Mouse (Mus musculus) MEL (cell line): ENCODE data around the gene Dbn1. TPM values are rescaled to one million over a fixed set of nuclear protein-coding genes. Genes with fewer than 3 reads are reported as not detected.

Experiments used
- DNase-seq: peaks from one replicate; pipeline ENCODE4 v3.0.0; 2011; ENCODE audit warnings: low read depth, low spot score
- H3K27ac ChIP-seq: 2 replicates; pipeline ENCODE4 v1.5.1; 2012; ENCODE audit warnings: low read depth, mild to moderate bottlenecking, control low read depth, low read length, moderate library complexity; ENCODE audit not compliant: control insufficient read depth
- H3K27me3 ChIP-seq, 2 experiments: fragments of 150-350 bp in 1 of 2; sonication (generic) in 1 of 2; 2 replicates each; pipeline ENCODE4 v1.6.1; 2012; ENCODE audit warnings: low read length in 2 of 2, mild to moderate bottlenecking in 2 of 2, improper control_type of control experiment in 1 of 2, moderate library complexity in 1 of 2; ENCODE audit not compliant: insufficient read depth in 2 of 2, control insufficient read depth in 1 of 2
- H3K36me3 ChIP-seq, 2 experiments: 2 replicates each; pipeline ENCODE4 v1.6.1; 2012 to 2014; ENCODE audit warnings: low read length in 2 of 2, improper control_type of control experiment in 1 of 2, inconsistent platforms in 1 of 2, mild to moderate bottlenecking in 1 of 2; ENCODE audit not compliant: insufficient read depth in 2 of 2, control insufficient read depth in 1 of 2
- H3K4me1 ChIP-seq, 2 experiments: fragments of 150-350 bp in 1 of 2; sonication (generic) in 1 of 2; 2 replicates each; pipeline ENCODE4 v1.6.1; 2012; ENCODE audit warnings: low read length in 2 of 2, improper control_type of control experiment in 1 of 2, mild to moderate bottlenecking in 1 of 2; ENCODE audit not compliant: insufficient read depth in 2 of 2, control insufficient read depth in 1 of 2
- H3K4me3 ChIP-seq, 2 experiments: fragments of 150-350 bp in 1 of 2; sonication (generic) in 1 of 2; 2 replicates each; pipeline ENCODE4 v1.5.1; 2012; ENCODE audit warnings: low read depth in 2 of 2, low read length in 2 of 2, mild to moderate bottlenecking in 2 of 2, moderate library complexity in 2 of 2, control low read depth in 1 of 2, improper control_type of control experiment in 1 of 2; ENCODE audit not compliant: control insufficient read depth in 1 of 2, insufficient read depth in 1 of 2
- H3K79me2 ChIP-seq: 2 replicates; pipeline ENCODE4 v1.6.1; 2012; ENCODE audit warnings: mild to moderate bottlenecking, low read length, moderate library complexity; ENCODE audit not compliant: control insufficient read depth, poor library complexity, insufficient read depth
- H3K9ac ChIP-seq: 2 replicates; pipeline ENCODE4 v1.6.1; 2012; ENCODE audit warnings: low read depth, mild to moderate bottlenecking, control low read depth, low read length, moderate library complexity; ENCODE audit not compliant: control insufficient read depth, poor library complexity, severe bottlenecking
- H3K9me3 ChIP-seq: fragments of 150-350 bp; sonication (generic); replicated peaks from 2 replicates; pipeline ENCODE4 v1.6.1; 2012; ENCODE audit warnings: mild to moderate bottlenecking, low read length, improper control_type of control experiment, moderate library complexity; ENCODE audit not compliant: insufficient read depth
- BHLHE40 ChIP-seq: IDR thresholded peaks from 2 replicates; pipeline ENCODE4 v1.6.1; 2012; ENCODE audit warnings: low read depth, mild to moderate bottlenecking, inconsistent platforms, low read length, improper control_type of control experiment, borderline replicate concordance
- CHD1 ChIP-seq: IDR thresholded peaks from 2 replicates; pipeline ENCODE4 v1.6.1; 2012; ENCODE audit warnings: low read depth, mild to moderate bottlenecking, inconsistent platforms, low read length, improper control_type of control experiment
- CHD2 ChIP-seq: IDR thresholded peaks from 2 replicates; pipeline ENCODE4 v1.6.1; 2011; ENCODE audit warnings: low read length, improper control_type of control experiment
- CTCF ChIP-seq, 3 experiments: IDR thresholded peaks in 2 of 3; conservative IDR thresholded peaks in 1 of 3; 2 replicates each; pipeline ENCODE4 v1.5.1; 2011 to 2012; ENCODE audit warnings: low read length in 3 of 3, low read depth in 2 of 3, mild to moderate bottlenecking in 2 of 3, improper control_type of control experiment in 1 of 3, inconsistent platforms in 1 of 3, mixed read lengths in 1 of 3, moderate library complexity in 1 of 3; ENCODE audit not compliant: control insufficient read depth in 1 of 3, insufficient read depth in 1 of 3, poor library complexity in 1 of 3, severe bottlenecking in 1 of 3
- E2F4 ChIP-seq: IDR thresholded peaks from 2 replicates; pipeline ENCODE4 v1.6.1; 2011; ENCODE audit warnings: low read depth, low read length, improper control_type of control experiment, borderline replicate concordance
- ELF1 ChIP-seq: IDR thresholded peaks from 2 replicates; pipeline ENCODE4 v1.6.1; 2014; ENCODE audit warnings: low read depth, mild to moderate bottlenecking, inconsistent platforms, low read length, improper control_type of control experiment, moderate library complexity
- ETS1 ChIP-seq: IDR thresholded peaks from 2 replicates; pipeline ENCODE4 v1.6.1; 2012; ENCODE audit warnings: low read depth, mild to moderate bottlenecking, inconsistent platforms, low read length, improper control_type of control experiment, moderate library complexity
- GABPA ChIP-seq: IDR thresholded peaks from 2 replicates; pipeline ENCODE4 v1.6.1; 2012; ENCODE audit warnings: low read depth, mild to moderate bottlenecking, inconsistent platforms, low read length, improper control_type of control experiment, moderate library complexity
- JUND ChIP-seq: IDR thresholded peaks from 2 replicates; pipeline ENCODE4 v1.6.1; 2011; ENCODE audit warnings: low read depth, mild to moderate bottlenecking, improper control_type of control experiment, low read length
- MAX ChIP-seq: IDR thresholded peaks from 2 replicates; pipeline ENCODE4 v1.6.1; 2011; ENCODE audit warnings: low read length, improper control_type of control experiment
- MAZ ChIP-seq: IDR thresholded peaks from 2 replicates; pipeline ENCODE4 v1.6.1; 2012; ENCODE audit warnings: low read depth, mild to moderate bottlenecking, inconsistent platforms, low read length, improper control_type of control experiment
- MXI1 ChIP-seq: IDR thresholded peaks from 2 replicates; pipeline ENCODE4 v1.6.1; 2011; ENCODE audit warnings: mild to moderate bottlenecking, low read depth, low read length, improper control_type of control experiment
- NRF1 ChIP-seq: IDR thresholded peaks from 2 replicates; pipeline ENCODE4 v1.6.1; 2014; ENCODE audit warnings: low read depth, mild to moderate bottlenecking, inconsistent platforms, low read length, improper control_type of control experiment, moderate library complexity; ENCODE audit not compliant: poor library complexity, insufficient read depth, severe bottlenecking
- POLR2AphosphoS2 ChIP-seq: IDR thresholded peaks from 2 replicates; pipeline ENCODE4 v1.6.1; 2011; ENCODE audit warnings: low read length, improper control_type of control experiment
- RAD21 ChIP-seq: IDR thresholded peaks from 2 replicates; pipeline ENCODE4 v1.6.1; 2011; ENCODE audit warnings: mild to moderate bottlenecking, low read depth, low read length, improper control_type of control experiment
- RCOR1 ChIP-seq: IDR thresholded peaks from 2 replicates; pipeline ENCODE4 v1.6.1; 2012; ENCODE audit warnings: low read depth, mild to moderate bottlenecking, inconsistent platforms, low read length, improper control_type of control experiment
- SIN3A ChIP-seq: IDR thresholded peaks from 2 replicates; pipeline ENCODE4 v1.6.1; 2012; ENCODE audit warnings: low read length, improper control_type of control experiment, inconsistent platforms
- SMC3 ChIP-seq: IDR thresholded peaks from 2 replicates; pipeline ENCODE4 v1.6.1; 2011; ENCODE audit warnings: low read depth, low read length, improper control_type of control experiment
- USF2 ChIP-seq, 2 experiments: IDR thresholded peaks; 2 replicates each; pipeline ENCODE4 v1.6.1; 2011 to 2012; ENCODE audit warnings: improper control_type of control experiment in 2 of 2, low read length in 2 of 2, borderline replicate concordance in 1 of 2, inconsistent platforms in 1 of 2, low read depth in 1 of 2, mild to moderate bottlenecking in 1 of 2; ENCODE audit not compliant: insufficient read depth in 1 of 2
- ZC3H11A ChIP-seq: IDR thresholded peaks from 2 replicates; pipeline ENCODE4 v1.6.1; 2012; ENCODE audit warnings: low read depth, mild to moderate bottlenecking, inconsistent platforms, low read length, improper control_type of control experiment
- ZKSCAN1 ChIP-seq: IDR thresholded peaks from 2 replicates; pipeline ENCODE4 v1.6.1; 2012; ENCODE audit warnings: low read depth, mild to moderate bottlenecking, inconsistent platforms, low read length, improper control_type of control experiment, moderate library complexity
- ZNF384 ChIP-seq: IDR thresholded peaks from 2 replicates; pipeline ENCODE4 v1.6.1; 2012; ENCODE audit warnings: low read depth, mild to moderate bottlenecking, inconsistent platforms, low read length, improper control_type of control experiment
- polyA plus RNA-seq, 2 experiments: library from polyadenylated mRNA; stranded (reverse) in 1 of 2; unstranded in 1 of 2; fragments of >175 nt in 1 of 2; fragments of >200 nt in 1 of 2; gene quantifications; 2 replicates each; pipeline versions ENCODE4 v1.2.1 to v1.2.4; 2012; ENCODE audit warnings: low replicate concordance in 2 of 2, low read depth in 1 of 2; ENCODE audit not compliant: insufficient read length in 2 of 2, insufficient read depth in 1 of 2, missing spikeins in 1 of 2
- total RNA-seq: library from RNA; depleted of rRNA; stranded (reverse); fragments of 300-350 nt; gene quantifications from 2 replicates; pipeline ENCODE4 v1.2.3, GENCODE M21; 2012

Gene Dbn1
- total and polyA plus RNA-seq, 3 experiments, result 0.04 to 0.53 TPM; not detected in 1

GRCm38 (mm10) chr13:55504390-55504789, 16.5 kb upstream of the Dbn1 start:
- Histone ChIP-seq H3K9me3 (no peaks in the 10 kb centered on the region), H3K27me3 (no peaks in the 10 kb centered on the region), H3K27ac (no peak overlapping the region), H3K4me3 (no peak overlapping the region), H3K4me1 (peaks cover 0 to 1% of the 10 kb centered on the region in 2 experiments; a peak in 1 of 4 replicates), H3K9ac (no peak overlapping the region), H3K36me3 (peaks cover 0 to under 1% of the 10 kb centered on the region in 2 experiments; a peak in 1 of 4 replicates), H3K79me2 (no peaks in the 10 kb centered on the region)
- TF ChIP-seq BHLHE40 (no peak), ZKSCAN1 (no peak), CTCF (IDR thresholded peaks at IDR 0.05 in 2 of 3, conservative IDR thresholded peaks at IDR 0.05 in 1 of 3; ENCODE audit: control insufficient read depth in 1 of 3, insufficient read depth in 1 of 3, low read depth in 2 of 3, low read length in 3 of 3, poor library complexity in 1 of 3, severe bottlenecking in 1 of 3) (no peak), CHD2 (no peak), MAZ (no peak), ZC3H11A (no peak), RAD21 (no peak), E2F4 (no peak), CHD1 (no peak), SMC3 (no peak), ELF1 (no peak), NRF1 (no peak), GABPA (no peak), USF2 (IDR thresholded peaks at IDR 0.05; ENCODE audit: borderline replicate concordance in 1 of 2, insufficient read depth in 1 of 2, low read depth in 1 of 2, low read length in 2 of 2) (no peak), JUND (no peak), RCOR1 (no peak), POLR2AphosphoS2 (no peak), SIN3A (no peak), MAX (no peak), ETS1 (no peak)
- no peak for DNase-seq

- no peak overlapping the region for H3K4me3 ChIP-seq
- no peak for DNase-seq
- no peaks in the 10 kb centered on the region for H3K27me3 ChIP-seq
- no peaks in the 10 kb centered on the region for H3K36me3 ChIP-seq
- no peaks in the 10 kb centered on the region for H3K79me2 ChIP-seq
- H3K9me3 ChIP-seq, result no peaks in the 10 kb centered on the region
- H3K9ac ChIP-seq, result no peak overlapping the region
- no peak for TF ChIP-seq ELF1
- no peak for TF ChIP-seq MAZ
- TF ChIP-seq ZNF384, result no peak
- no peak for TF ChIP-seq MXI1
- no peaks in the 10 kb centered on the region for H3K4me1 ChIP-seq
- no peak overlapping the region for H3K27ac ChIP-seq
These were observed 14.5 kb upstream of the Dbn1 start for GRCm38 (mm10) chr13:55502405-55502804.
